Mouse (Mus musculus): Measurements from ENCODE around the gene Alox12b.
A peak's percentile ranks its signal among the peaks of the same experiment; 100 is the strongest.

Alox12b gene

GRCm38 (mm10) chr11:69123056-69123692 is 33.6 kb upstream of the Alox12b start:
- peak; percentile 88 to 91 for DNase-seq (ENCODE audit: low spot score in 2 of 2)

GRCm38 (mm10) chr11:69123693-69124497 is 32.9 kb upstream of the Alox12b start:
- DNase-seq (ENCODE audit: low spot score in 2 of 2) = peak; percentile 75 to 78

- DNase-seq (ENCODE audit: low spot score in 2 of 2) = peak; percentile 59 to 76
Measured at GRCm38 (mm10) chr11:69124498-69124847, 32.3 kb upstream of the Alox12b start.

- peak; percentile 74 to 83 for DNase-seq (ENCODE audit: low spot score in 2 of 2)
Measured at GRCm38 (mm10) chr11:69125041-69125851, 31.5 kb upstream of the Alox12b start.

- DNase-seq (ENCODE audit: low spot score in 2 of 2) = no peak
Measured at GRCm38 (mm10) chr11:69125852-69125918, 31.1 kb upstream of the Alox12b start, which contains the start of gene Aloxe3. Gene Aloxe3 (plus strand): TSS chr11:69125896.

- no peak for DNase-seq (ENCODE audit: low spot score in 2 of 2)
Measured at GRCm38 (mm10) chr11:69125919-69126705, 30.7 kb upstream of the Alox12b start.

GRCm38 (mm10) chr11:69126706-69127095 is 30.1 kb upstream of the Alox12b start:
- no peak for DNase-seq (ENCODE audit: low spot score in 2 of 2)

- no peak for DNase-seq (ENCODE audit: low spot score in 2 of 2)
Measured at GRCm38 (mm10) chr11:69128426-69129122, 28.2 kb upstream of the Alox12b start.

- DNase-seq (ENCODE audit: low spot score in 2 of 2) = no peak
Measured at GRCm38 (mm10) chr11:69133566-69133922, 23.2 kb upstream of the Alox12b start.

GRCm38 (mm10) chr11:69133923-69134621 is 22.7 kb upstream of the Alox12b start:
- DNase-seq (ENCODE audit: low spot score in 2 of 2) = peak in 1 of 2 experiments; percentile 30

- DNase-seq (ENCODE audit: low spot score in 2 of 2) = no peak
Measured at GRCm38 (mm10) chr11:69134622-69134968, 22.2 kb upstream of the Alox12b start.

- no peak for DNase-seq (ENCODE audit: low spot score in 2 of 2)
Measured at GRCm38 (mm10) chr11:69135361-69135760, 21.4 kb upstream of the Alox12b start.

- DNase-seq (ENCODE audit: low spot score in 2 of 2) = no peak
Measured at GRCm38 (mm10) chr11:69147546-69147945, 9.2 kb upstream of the Alox12b start.

GRCm38 (mm10) chr11:69148451-69148960 is 8.3 kb upstream of the Alox12b start:
- DNase-seq (ENCODE audit: low spot score in 2 of 2) = no peak

GRCm38 (mm10) chr11:69149728-69150127 is 7.1 kb upstream of the Alox12b start:
- DNase-seq (ENCODE audit: low spot score in 2 of 2) = no peak

- peak; percentile 49 to 59 for DNase-seq (ENCODE audit: low spot score in 2 of 2)
Measured at GRCm38 (mm10) chr11:69150444-69150843, 6.3 kb upstream of the Alox12b start.

- no peak for DNase-seq (ENCODE audit: low spot score in 2 of 2)
Measured at GRCm38 (mm10) chr11:69151004-69151403, 5.8 kb upstream of the Alox12b start.

- DNase-seq (ENCODE audit: low spot score in 2 of 2) = no peak
Measured at GRCm38 (mm10) chr11:69153831-69154230, 3.0 kb upstream of the Alox12b start.

- no peak for DNase-seq (ENCODE audit: low spot score in 2 of 2)
Measured at GRCm38 (mm10) chr11:69155351-69155750, 1.4 kb upstream of the Alox12b start.

- DNase-seq (ENCODE audit: low spot score in 2 of 2) = no peak
Measured at GRCm38 (mm10) chr11:69169313-69169712, 12.5 kb downstream of the Alox12b start.

- DNase-seq (ENCODE audit: low spot score in 2 of 2) = peak in 1 of 2 experiments; percentile 14
Measured at GRCm38 (mm10) chr11:69171626-69172025, 14.8 kb downstream of the Alox12b start.
